Mouse (Mus musculus) cerebellum, adult 18-20 months (tissue): ENCODE measurements around the gene Eno2.

Experiments
- DNase-seq, 2 experiments: peaks; one replicate each; pipeline ENCODE4 v3.0.0; 2021

Gene Eno2

GRCm38 (mm10) chr6:124739231-124739796 lies 30.2 kb downstream of the Eno2 start:
- DNase-seq: no peak

- no peak for DNase-seq
Measured at GRCm38 (mm10) chr6:124738511-124739023, 30.9 kb downstream of the Eno2 start, which contains the start of gene Ptpn6. Ptpn6 (minus strand) TSS chr6:124738714.

GRCm38 (mm10) chr6:124737040-124737439 lies 32.4 kb downstream of the Eno2 start:
- no peak for DNase-seq

- no peak for DNase-seq
Measured at GRCm38 (mm10) chr6:124734417-124734816, 35.1 kb downstream of the Eno2 start.

DNA sequence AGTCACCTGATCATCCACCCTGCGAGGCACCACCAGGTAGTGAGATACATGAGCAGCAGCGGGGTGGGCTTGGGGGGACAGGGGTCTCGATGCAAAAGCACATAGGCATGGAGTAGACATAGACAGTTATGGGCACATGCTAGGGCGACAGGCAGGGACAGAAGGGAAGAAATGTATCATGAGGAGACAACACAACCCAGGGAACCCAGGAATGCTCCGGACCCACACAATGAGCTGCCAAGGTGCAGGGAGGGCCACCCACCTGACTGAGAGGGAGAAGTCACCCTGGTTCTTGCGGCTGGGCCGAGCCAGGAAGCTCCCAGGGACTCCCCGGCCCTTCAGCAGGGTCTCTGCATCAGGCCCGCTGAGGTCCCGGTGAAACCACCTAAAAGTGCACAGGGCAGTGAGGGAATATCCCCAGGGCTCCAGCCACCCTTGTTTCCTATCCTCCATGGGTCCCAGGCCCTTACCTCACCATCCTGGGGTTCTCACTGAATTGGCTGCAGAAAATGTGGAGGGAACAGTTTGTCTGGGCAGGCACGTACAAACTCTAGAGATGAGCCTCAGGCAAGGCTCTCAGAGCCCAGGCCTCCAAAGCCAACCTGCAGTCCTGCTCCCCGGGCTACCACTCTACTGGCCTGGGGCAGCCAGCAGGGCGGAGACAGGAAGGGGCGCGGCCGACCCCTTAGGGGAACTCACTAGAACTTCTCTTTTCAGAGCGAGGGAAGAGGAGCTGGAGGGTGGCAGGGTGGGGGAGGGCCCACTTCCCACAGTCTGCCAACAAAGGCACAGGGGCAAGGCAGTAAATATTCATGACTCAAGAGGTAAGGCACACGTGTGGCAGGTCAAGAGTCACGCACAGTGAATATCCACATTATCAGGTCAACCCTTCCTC lies 36.8 kb downstream of the Eno2 start:
- no peak for DNase-seq

- DNase-seq: no peak
Measured at GRCm38 (mm10) chr6:124731038-124731437, 38.4 kb downstream of the Eno2 start.

- DNase-seq: no peak
Measured at GRCm38 (mm10) chr6:124729850-124730705, 39.4 kb downstream of the Eno2 start.

DNA sequence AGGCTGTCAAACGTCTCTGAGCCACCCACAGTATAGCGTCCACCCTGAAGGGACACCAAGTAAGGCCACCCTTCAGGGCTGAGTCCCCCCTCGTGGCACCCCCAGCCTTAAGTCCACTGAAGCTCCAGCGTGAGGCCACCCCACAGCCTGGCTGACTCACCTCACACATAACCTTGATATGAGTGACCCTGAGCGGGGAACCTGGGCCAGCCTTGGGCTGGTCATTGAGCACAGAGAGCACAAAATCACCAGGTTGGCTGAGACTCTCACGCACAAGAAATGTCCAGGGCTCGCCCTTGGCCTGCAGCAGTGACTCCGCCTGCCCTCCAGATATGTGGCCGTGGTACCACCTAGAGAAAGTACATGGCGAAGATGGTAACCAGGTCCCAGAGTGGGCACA lies 40.9 kb downstream of the Eno2 start:
- no peak for DNase-seq

- DNase-seq: no peak
Measured at GRCm38 (mm10) chr6:124724472-124724871, 45.0 kb downstream of the Eno2 start.

GRCm38 (mm10) chr6:124723541-124723940 lies 45.9 kb downstream of the Eno2 start:
- DNase-seq: no peak

DNA sequence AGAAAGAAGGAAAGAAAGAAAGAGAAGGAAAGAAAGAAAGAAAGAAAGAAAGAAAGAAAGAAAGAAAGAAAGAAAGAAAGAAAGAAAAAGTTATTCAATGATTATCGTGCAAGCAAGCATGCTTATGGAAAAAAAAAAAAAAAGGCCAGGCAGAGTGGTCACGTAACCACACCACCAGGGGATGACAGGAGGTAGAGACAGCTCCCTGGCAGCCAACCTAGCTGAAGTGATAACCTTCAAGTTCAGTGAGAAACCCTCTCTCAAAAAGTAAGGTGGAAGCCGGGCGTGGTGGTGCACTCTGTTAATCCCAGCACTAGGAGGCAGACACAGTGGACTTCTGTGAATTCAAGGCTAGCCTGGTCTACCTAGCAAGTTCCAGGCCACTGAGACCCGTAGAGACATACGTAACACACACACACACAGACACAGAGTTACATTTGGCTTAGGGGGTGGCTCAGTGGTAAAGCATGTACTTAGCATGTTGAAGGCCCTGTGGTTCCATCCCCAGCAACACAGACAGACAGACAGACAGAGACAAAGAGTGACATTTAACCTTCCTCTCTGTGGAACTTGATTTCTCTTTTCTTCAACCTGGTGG lies 46.5 kb downstream of the Eno2 start:
- DNase-seq: no peak

- no peak for DNase-seq
Measured at GRCm38 (mm10) chr6:124720904-124721303, 48.6 kb downstream of the Eno2 start.

DNA sequence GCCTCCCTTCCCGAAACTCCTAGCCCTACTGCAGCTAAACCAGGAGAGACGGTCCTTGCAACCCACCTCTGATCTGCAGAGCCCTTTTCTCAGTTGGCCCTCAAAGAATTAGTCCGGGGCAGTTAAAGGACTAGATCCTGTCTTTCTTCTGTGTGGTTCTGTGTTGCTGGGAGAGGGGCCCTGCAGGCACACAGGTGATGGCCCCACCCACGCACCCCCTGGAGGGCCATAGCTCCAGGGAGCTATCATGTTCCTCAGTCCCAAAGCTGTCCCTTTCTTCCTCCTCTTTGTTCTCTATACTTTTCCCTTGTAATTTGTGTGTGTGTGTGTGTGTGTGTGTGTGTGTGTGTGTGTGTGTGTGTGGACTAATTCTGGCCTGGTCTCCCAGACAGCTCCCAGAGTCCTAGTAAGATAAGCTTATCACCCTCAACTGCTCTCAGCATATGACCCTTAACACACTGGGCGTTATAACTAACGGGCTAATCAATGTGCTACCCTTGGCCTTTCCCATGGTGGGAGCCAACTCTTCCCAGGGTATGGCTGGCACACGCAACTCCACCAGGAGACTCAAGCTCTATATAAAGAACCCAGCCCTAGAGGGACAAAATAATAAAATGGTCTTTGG lies 50.0 kb downstream of the Eno2 start:
- no peak for DNase-seq

GRCm38 (mm10) chr6:124718703-124719102 lies 50.8 kb downstream of the Eno2 start:
- no peak for DNase-seq

DNA sequence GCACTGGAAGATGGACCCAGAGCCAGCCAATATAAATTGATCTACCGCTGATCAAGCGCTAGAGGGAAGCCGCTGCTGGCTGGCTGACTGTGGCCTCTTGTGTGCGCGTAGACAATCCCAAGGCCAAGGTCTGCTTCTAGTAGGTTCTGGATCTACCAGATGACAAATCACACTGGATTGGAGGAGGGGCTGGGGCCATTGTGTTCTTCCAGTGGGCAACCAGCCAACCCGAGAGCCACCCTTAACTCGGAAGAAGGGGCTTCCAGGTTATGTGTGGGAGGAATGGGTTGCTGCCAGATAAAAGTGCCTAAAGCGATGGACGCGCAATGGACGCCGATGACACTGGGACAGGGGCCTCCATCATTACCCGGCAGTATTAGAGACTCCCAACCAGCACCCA lies 51.5 kb downstream of the Eno2 start:
- DNase-seq: no peak

DNA sequence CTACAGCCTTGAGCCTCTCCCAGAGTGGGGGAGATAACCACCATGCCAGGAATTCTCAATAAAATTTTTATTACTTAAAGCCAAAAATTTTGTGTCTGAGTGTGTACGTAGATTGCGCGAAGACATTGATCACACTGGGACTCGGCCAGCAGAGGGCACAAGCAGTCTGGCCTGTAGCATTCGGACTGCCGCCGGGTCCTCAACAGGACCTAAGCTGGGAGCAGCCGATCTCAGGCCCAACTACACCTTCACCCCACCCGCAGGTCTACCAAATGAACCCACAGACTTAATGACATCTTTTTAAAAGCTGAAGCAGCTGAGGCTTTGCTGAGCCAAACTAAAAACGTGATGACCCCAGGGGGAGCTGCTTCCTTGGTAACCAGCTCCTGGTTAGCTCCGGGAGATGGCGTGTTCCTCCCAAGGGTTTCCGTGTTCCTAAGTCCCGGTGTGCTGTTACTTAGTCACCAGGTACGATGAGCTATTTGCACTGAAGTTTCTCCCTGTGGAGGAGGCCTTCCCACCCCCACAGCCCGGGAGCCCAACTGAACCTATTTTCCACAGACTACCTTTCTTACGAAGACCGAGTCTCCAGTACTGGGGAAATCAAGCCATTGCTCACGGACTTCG lies 52.5 kb downstream of the Eno2 start:
- DNase-seq: peak in 1 of 2 experiments; percentile 42

DNA sequence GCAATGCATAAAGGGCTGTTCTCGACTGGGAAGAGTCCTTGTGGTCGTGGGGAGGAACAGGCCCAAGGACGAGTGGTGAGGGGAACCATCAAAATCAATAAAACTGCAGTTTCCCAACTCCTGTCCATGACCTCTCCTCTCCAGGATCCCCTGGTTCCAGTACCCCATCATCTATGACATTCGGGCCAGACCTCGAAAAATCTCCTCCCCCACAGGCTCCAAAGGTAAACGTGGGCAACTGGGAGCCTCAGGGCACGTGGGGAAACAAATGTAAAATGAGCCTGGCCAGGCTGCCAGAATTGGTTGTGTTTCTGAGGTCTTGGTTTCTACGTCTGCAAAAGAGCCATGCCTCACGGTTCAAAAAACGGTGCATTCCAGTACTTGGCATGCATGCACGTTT lies 56.6 kb downstream of the Eno2 start:
- DNase-seq: no peak

GRCm38 (mm10) chr6:124711824-124712782 lies 57.4 kb downstream of the Eno2 start, which contains the start of the genes Emg1 and Phb2:
Emg1 (minus strand) TSS chr6:124712178.
Phb2 (plus strand) TSS chr6:124712336.
- peak; percentile 97 to 99 for DNase-seq
